Mouse (Mus musculus) E14TG2a.4 (cell line): ENCODE measurements at regions not wholly inside any gene's neighbourhood (a gene's known extent, or its start where the extent isn't known, plus 50 kb on each side); places are given as distances from the start of the nearest gene placed in this dataset.

ENCODE experiments used
- H3K27me3 ChIP-seq: 2 replicates; pipeline ENCODE4 v1.6.1; 2014; ENCODE audit warnings: low read length, control low read depth; ENCODE audit not compliant: insufficient read depth
- H3K36me3 ChIP-seq: 2 replicates; pipeline ENCODE4 v1.6.1; 2014; ENCODE audit warnings: low read length, control low read depth; ENCODE audit not compliant: insufficient read depth
- H3K4me1 ChIP-seq: replicated peaks from 2 replicates; pipeline ENCODE4 v1.6.1; 2014; ENCODE audit warnings: low read depth, low read length, control low read depth
- H3K4me3 ChIP-seq: replicated peaks from 2 replicates; pipeline ENCODE4 v1.5.1; 2014; ENCODE audit warnings: mild to moderate bottlenecking, low read length
- H3K9me3 ChIP-seq: 2 replicates; pipeline ENCODE4 v1.6.1; 2014; ENCODE audit warnings: low read length, control low read depth
- CTCF ChIP-seq: conservative IDR thresholded peaks from 2 replicates; pipeline ENCODE4 v1.5.1; 2014; ENCODE audit warnings: low read length
- NANOG ChIP-seq: IDR thresholded peaks from 2 replicates; pipeline ENCODE4 v1.6.1; 2014; ENCODE audit warnings: borderline replicate concordance, low read length, mixed read lengths
- POU5F1 ChIP-seq: IDR thresholded peaks from 2 replicates; pipeline ENCODE4 v1.6.1; 2014; ENCODE audit warnings: low read length, borderline replicate concordance

- Histone ChIP-seq H3K4me1 (no peaks in the 10 kb centered on the region), H3K27me3 (no peaks in the 10 kb centered on the region), H3K4me3 (no peak overlapping the region), H3K36me3 (no peaks in the 10 kb centered on the region), H3K9me3 (no peaks in the 10 kb centered on the region)
- TF ChIP-seq POU5F1 (no peak), CTCF (no peak), NANOG (no peak)
Measured at GRCm38 (mm10) chr1:12286026-12286425, 872.1 kb downstream of the A830018L16Rik start.

- Histone ChIP-seq H3K27me3 (no peaks in the 10 kb centered on the region), H3K36me3 (no peaks in the 10 kb centered on the region), H3K4me1 (no peaks in the 10 kb centered on the region), H3K4me3 (no peak overlapping the region), H3K9me3 (no peaks in the 10 kb centered on the region)
- no peak for TF ChIP-seq NANOG
- no peak for TF ChIP-seq POU5F1
- no peak for TF ChIP-seq CTCF
Measured at GRCm38 (mm10) chr1:12288521-12288920, 874.6 kb downstream of the A830018L16Rik start.

GRCm38 (mm10) chr1:12291787-12292186 lies 877.9 kb downstream of the A830018L16Rik start:
- Histone ChIP-seq H3K4me3 (no peak overlapping the region), H3K36me3 (no peaks in the 10 kb centered on the region), H3K4me1 (no peaks in the 10 kb centered on the region), H3K9me3 (no peaks in the 10 kb centered on the region), H3K27me3 (no peaks in the 10 kb centered on the region)
- TF ChIP-seq POU5F1 = no peak
- TF ChIP-seq NANOG = no peak
- no peak for TF ChIP-seq CTCF

DNA sequence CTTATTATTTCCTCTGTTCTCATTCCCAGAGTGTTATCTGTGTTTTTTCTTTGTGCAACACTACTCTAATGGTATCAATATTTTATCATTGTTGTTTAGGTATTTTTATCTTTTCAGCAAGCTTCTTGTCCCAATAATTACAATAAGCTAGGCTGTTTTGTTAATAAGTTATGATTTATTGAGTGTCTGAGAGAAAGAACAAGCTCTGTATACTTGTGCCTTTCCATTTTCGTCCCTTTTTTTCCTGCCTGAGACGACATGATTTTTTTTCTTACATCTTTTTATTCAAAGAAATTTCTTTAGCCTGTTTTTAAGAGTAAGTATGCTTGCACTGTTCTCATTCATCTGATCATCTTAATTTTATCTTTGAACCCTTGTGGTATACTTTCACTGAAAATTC lies 904.1 kb downstream of the A830018L16Rik start:
- Histone ChIP-seq H3K9me3 (peaks cover 17% of the 10 kb centered on the region), H3K4me1 (no peaks in the 10 kb centered on the region), H3K36me3 (no peaks in the 10 kb centered on the region), H3K27me3 (no peaks in the 10 kb centered on the region), H3K4me3 (no peak overlapping the region)
- no peak for TF ChIP-seq POU5F1
- TF ChIP-seq NANOG = no peak
- no peak for TF ChIP-seq CTCF

GRCm38 (mm10) chr1:12334186-12334585 lies 920.3 kb downstream of the A830018L16Rik start:
- TF ChIP-seq NANOG (no peak), CTCF (no peak), POU5F1 (no peak)

GRCm38 (mm10) chr1:12344726-12345438 lies 931.0 kb downstream of the A830018L16Rik start:
- TF ChIP-seq NANOG (no peak), CTCF (no peak), POU5F1 (no peak)
- no peaks in the 10 kb centered on the region for H3K4me1 ChIP-seq
- H3K36me3 ChIP-seq = no peaks in the 10 kb centered on the region
- H3K9me3 ChIP-seq = peaks cover 29% of the 10 kb centered on the region
- H3K27me3 ChIP-seq = no peaks in the 10 kb centered on the region
- no peak overlapping the region for H3K4me3 ChIP-seq

More at GRCm38 (mm10) chr1:12334186-12334585, 920.3 kb downstream of the A830018L16Rik start:
- H3K4me3 ChIP-seq = no peak overlapping the region
- H3K4me1 ChIP-seq = no peaks in the 10 kb centered on the region
- H3K9me3 ChIP-seq = peaks cover 4% of the 10 kb centered on the region; the same call in 1 of the 2 replicates
- no peaks in the 10 kb centered on the region for H3K27me3 ChIP-seq
- no peaks in the 10 kb centered on the region for H3K36me3 ChIP-seq

DNA sequence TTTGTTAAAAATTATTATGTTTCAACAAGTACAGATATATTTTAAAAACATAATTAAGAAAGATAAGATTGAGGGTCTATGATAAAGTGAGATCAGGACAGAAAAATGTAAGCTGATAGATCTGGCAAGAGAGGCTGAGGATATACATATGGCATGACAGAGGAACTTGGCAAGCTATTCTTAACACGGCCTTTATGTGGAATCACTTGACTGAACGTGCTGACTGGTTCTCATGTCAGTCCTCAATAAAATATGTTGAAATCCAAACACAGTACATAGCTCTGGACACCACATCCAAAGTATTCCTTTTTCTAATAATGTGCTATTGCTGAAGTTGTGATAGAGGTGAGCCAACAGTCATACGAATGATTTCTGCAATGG lies 931.5 kb downstream of the A830018L16Rik start:
- H3K4me3 ChIP-seq = no peak overlapping the region
- H3K36me3 ChIP-seq = no peaks in the 10 kb centered on the region
- peaks cover 29% of the 10 kb centered on the region for H3K9me3 ChIP-seq
- no peaks in the 10 kb centered on the region for H3K27me3 ChIP-seq
- no peak for TF ChIP-seq POU5F1
- no peak for TF ChIP-seq CTCF
- no peak for TF ChIP-seq NANOG
- H3K4me1 ChIP-seq = no peaks in the 10 kb centered on the region

GRCm38 (mm10) chr1:12354531-12354930 lies 940.6 kb downstream of the A830018L16Rik start:
- Histone ChIP-seq H3K4me3 (no peak overlapping the region), H3K36me3 (no peaks in the 10 kb centered on the region), H3K4me1 (no peaks in the 10 kb centered on the region), H3K9me3 (no peaks in the 10 kb centered on the region), H3K27me3 (no peaks in the 10 kb centered on the region)
- TF ChIP-seq POU5F1 (no peak), CTCF (no peak), NANOG (no peak)

- no peak for TF ChIP-seq NANOG
- no peak for TF ChIP-seq CTCF
- no peak for TF ChIP-seq POU5F1
- no peaks in the 10 kb centered on the region for H3K36me3 ChIP-seq
Measured at GRCm38 (mm10) chr1:12367872-12368271, 954.0 kb downstream of the A830018L16Rik start.

More at GRCm38 (mm10) chr1:12367872-12368271, 954.0 kb downstream of the A830018L16Rik start:
- Histone ChIP-seq H3K9me3 (no peaks in the 10 kb centered on the region), H3K27me3 (no peaks in the 10 kb centered on the region), H3K4me3 (no peak overlapping the region), H3K4me1 (no peaks in the 10 kb centered on the region)
